Mouse (Mus musculus) CH12.LX (cell line): ENCODE measurements around the gene Bag2.

Experiments
- CTCF ChIP-seq, 2 experiments: IDR thresholded peaks in 1 of 2; conservative IDR thresholded peaks in 1 of 2; 2 replicates each; pipeline ENCODE4 v1.5.1; 2011 to 2012; ENCODE audit warnings: low read depth in 2 of 2, low read length in 2 of 2, improper control_type of control experiment in 1 of 2, inconsistent platforms in 1 of 2, mild to moderate bottlenecking in 1 of 2, moderate library complexity in 1 of 2
- ELF1 ChIP-seq: IDR thresholded peaks from 2 replicates; pipeline ENCODE4 v1.6.1; 2014; ENCODE audit warnings: low read depth, mild to moderate bottlenecking, inconsistent platforms, low read length, improper control_type of control experiment
- GABPA ChIP-seq: IDR thresholded peaks from 2 replicates; pipeline ENCODE4 v1.6.1; 2012; ENCODE audit warnings: low read depth, low read length, improper control_type of control experiment, inconsistent platforms; ENCODE audit not compliant: insufficient replicate concordance
- POLR2A ChIP-seq: IDR thresholded peaks from 2 replicates; pipeline ENCODE4 v1.6.1; 2011; ENCODE audit warnings: low read depth, mild to moderate bottlenecking, improper control_type of control experiment, low read length
- POLR2AphosphoS2 ChIP-seq: IDR thresholded peaks from 2 replicates; pipeline ENCODE4 v1.6.1; 2011; ENCODE audit warnings: low read depth, low read length, improper control_type of control experiment
- RCOR1 ChIP-seq: conservative IDR thresholded peaks from 2 replicates; pipeline ENCODE4 v1.6.1; 2012; ENCODE audit warnings: low read depth, mild to moderate bottlenecking, inconsistent platforms, low read length, improper control_type of control experiment
- USF1 ChIP-seq: IDR thresholded peaks from 2 replicates; pipeline ENCODE4 v1.6.1; 2014; ENCODE audit warnings: low read depth, mild to moderate bottlenecking, inconsistent platforms, low read length, improper control_type of control experiment
- ZC3H11A ChIP-seq: IDR thresholded peaks from 2 replicates; pipeline ENCODE4 v1.6.1; 2012; ENCODE audit warnings: low read depth, mild to moderate bottlenecking, inconsistent platforms, low read length, improper control_type of control experiment

DNA sequence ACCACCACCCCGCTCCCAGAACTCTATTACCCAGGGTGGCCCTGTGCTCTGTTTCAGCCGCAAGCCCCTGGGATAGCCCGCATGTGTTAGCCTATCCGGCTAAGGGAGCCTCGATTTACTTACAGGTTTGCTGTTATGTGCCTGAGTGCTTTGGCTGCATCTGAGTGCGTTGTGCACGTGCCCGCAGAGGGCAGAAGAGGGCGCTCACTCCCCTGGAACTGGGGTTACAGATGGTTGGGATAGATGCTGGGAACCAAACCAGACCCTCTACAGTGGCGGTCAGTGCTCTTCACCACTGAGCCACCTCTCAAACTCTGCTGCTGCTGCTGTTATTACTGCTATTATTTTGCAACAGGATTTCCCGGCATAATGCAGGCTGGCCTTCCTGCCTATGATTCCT lies 8.5 kb downstream of the Bag2 start:
- TF ChIP-seq POLR2A (no peak), GABPA (no peak), CTCF (conservative IDR thresholded peaks at IDR 0.05 in 1 of 2, IDR thresholded peaks at IDR 0.05 in 1 of 2; ENCODE audit: low read depth in 2 of 2, low read length in 2 of 2) (peak in 1 of 2 experiments; percentile 11; a peak in 1 of 4 replicates), USF1 (no peak), ELF1 (no peak), POLR2AphosphoS2 (no peak), RCOR1 (no peak), ZC3H11A (no peak)
